Mouse (Mus musculus) kidney, embryonic 15.5 days (tissue): ENCODE data around the gene Vamp9. TPM values are rescaled to one million over a fixed set of nuclear protein-coding genes. Genes with fewer than 3 reads are reported as not detected.

ENCODE experiments used
- ATAC-seq: fragments of 200-750 bp; cut with Nextera tagmentation; replicated peaks from 2 replicates; pipeline ENCODE4 v1.8.0; 2017; ENCODE audit warnings: moderate TSS enrichment; ENCODE audit not compliant: low FRiP score
- H3K27ac ChIP-seq: fragments of 300-500 bp; sonication (generic); 2 replicates; pipeline ENCODE4 v1.5.1; 2015; ENCODE audit warnings: mild to moderate bottlenecking, inconsistent platforms
- H3K27me3 ChIP-seq: fragments of 300-500 bp; sonication (generic); 2 replicates; pipeline ENCODE4 v1.6.1; 2015; ENCODE audit warnings: inconsistent platforms
- H3K36me3 ChIP-seq: fragments of 300-500 bp; sonication (generic); 2 replicates; pipeline ENCODE4 v1.6.1; 2015; ENCODE audit warnings: inconsistent platforms
- H3K4me1 ChIP-seq: fragments of 300-500 bp; sonication (generic); 2 replicates; pipeline ENCODE4 v1.6.1; 2015; ENCODE audit warnings: inconsistent platforms
- H3K4me2 ChIP-seq: fragments of 300-500 bp; sonication (generic); 2 replicates; pipeline ENCODE4 v1.6.1; 2015; ENCODE audit warnings: moderate library complexity, mild to moderate bottlenecking, inconsistent platforms
- H3K4me3 ChIP-seq: fragments of 300-500 bp; sonication (generic); replicated peaks from 2 replicates; pipeline ENCODE4 v1.5.1; 2015; ENCODE audit warnings: mild to moderate bottlenecking, inconsistent platforms
- H3K9ac ChIP-seq: fragments of 300-500 bp; sonication (generic); 2 replicates; pipeline ENCODE4 v1.6.1; 2015; ENCODE audit warnings: mild to moderate bottlenecking, inconsistent platforms
- H3K9me3 ChIP-seq: fragments of 300-500 bp; sonication (generic); replicated peaks from 2 replicates; pipeline ENCODE4 v1.6.1; 2016; ENCODE audit warnings: inconsistent platforms
- WGBS: fragments of 180-500 bp; shearing (Covaris S2); methylation state at CpG from one replicate; pipeline ENCODE4 v1.1.7; 2015; ENCODE audit warnings: mixed read lengths; 5-methylcytosine and 5-hydroxymethylcytosine counted together
- polyA plus RNA-seq: library from polyadenylated mRNA; unstranded; fragments of >200 nt; fragmentation: Nextera tagmentation; extraction: Ambion mirVana; gene quantifications from 2 replicates; pipeline ENCODE4 v1.2.1, GENCODE M21; 2015

Gene Vamp9
- polyA plus RNA-seq, 1 experiment from 2014 or later: not detected

GRCm38 (mm10) chr5:99953883-99954282, 47.8 kb downstream of the Vamp9 start:
- H3K27ac ChIP-seq: no peak overlapping the region
- peaks cover 26% of the 10 kb centered on the region for H3K36me3 ChIP-seq
- H3K4me3 ChIP-seq: no peak overlapping the region
- H3K4me1 ChIP-seq: no peaks in the 10 kb centered on the region
- no peak overlapping the region for H3K9ac ChIP-seq
- H3K9me3 ChIP-seq: no peaks in the 10 kb centered on the region
- no peak overlapping the region for H3K4me2 ChIP-seq
- ATAC-seq: no peak
- no peaks in the 10 kb centered on the region for H3K27me3 ChIP-seq
- 65% methylated on average over 1 of the region's 1 CpGs for WGBS

DNA sequence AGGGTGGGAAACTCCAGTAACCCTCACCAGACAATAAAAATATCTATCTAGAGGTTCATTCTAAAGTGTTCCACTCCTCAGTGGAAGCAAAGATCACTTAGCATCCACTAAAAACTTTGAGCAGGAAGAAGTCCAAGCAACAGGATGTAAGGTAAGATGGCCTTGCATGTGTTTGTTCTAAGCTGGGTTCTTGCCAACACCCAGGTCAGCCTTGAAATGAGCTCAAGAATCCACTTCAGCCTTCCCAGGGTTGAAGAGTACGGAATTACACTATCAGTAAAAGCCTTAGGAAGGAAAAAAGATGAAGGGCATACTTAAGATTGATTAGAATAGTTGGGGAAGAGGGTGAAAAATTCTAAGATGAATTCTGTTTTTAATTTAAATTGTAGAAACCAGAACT, 52.6 kb downstream of the Vamp9 start:
- Histone ChIP-seq H3K4me1 (no peaks in the 10 kb centered on the region), H3K9ac (no peak overlapping the region), H3K36me3 (peaks cover 55% of the 10 kb centered on the region), H3K27ac (no peak overlapping the region), H3K4me3 (no peak overlapping the region), H3K4me2 (no peak overlapping the region), H3K27me3 (no peaks in the 10 kb centered on the region), H3K9me3 (no peaks in the 10 kb centered on the region)
- WGBS: 90% methylated on average over 1 of the region's 1 CpGs
- no peak for ATAC-seq

DNA sequence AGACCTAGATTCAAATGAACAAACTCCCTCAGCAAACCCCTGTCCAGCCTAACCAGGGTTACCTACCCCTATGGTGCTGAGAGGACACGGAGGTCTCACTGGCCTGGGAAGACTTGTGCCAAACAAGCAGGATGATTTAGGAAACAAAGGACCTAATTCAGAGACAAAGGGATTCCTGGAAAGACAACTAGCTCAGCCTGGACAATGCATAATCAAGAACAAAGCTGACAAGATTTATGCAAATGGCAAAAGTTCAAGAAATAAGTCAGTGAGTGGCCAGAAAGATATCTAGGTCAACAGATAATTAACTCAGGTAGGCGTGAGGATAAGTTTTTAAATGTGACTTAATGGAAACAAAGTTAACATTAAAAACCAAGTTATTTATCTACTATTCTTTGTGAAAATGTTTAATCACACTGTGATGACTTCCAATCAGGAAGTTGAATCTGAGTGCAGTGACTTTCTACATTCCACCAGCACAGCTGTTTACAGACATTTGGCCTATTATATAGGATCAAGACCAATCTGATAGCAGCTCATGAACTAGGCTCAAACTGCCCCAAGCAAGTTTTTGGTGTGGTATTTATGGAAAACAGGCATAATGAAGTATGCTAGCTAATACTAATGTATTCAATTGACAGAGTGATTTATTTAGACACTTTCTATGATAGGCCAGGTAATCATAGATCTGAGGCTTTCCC, 53.3 kb downstream of the Vamp9 start:
- Histone ChIP-seq H3K4me2 (no peak overlapping the region), H3K9ac (no peak overlapping the region), H3K4me3 (no peak overlapping the region), H3K9me3 (no peaks in the 10 kb centered on the region), H3K36me3 (peaks cover 61% of the 10 kb centered on the region), H3K27me3 (no peaks in the 10 kb centered on the region), H3K4me1 (no peaks in the 10 kb centered on the region), H3K27ac (no peak overlapping the region)
- 80% methylated on average over 2 of the region's 2 CpGs for WGBS
- ATAC-seq: no peak

DNA sequence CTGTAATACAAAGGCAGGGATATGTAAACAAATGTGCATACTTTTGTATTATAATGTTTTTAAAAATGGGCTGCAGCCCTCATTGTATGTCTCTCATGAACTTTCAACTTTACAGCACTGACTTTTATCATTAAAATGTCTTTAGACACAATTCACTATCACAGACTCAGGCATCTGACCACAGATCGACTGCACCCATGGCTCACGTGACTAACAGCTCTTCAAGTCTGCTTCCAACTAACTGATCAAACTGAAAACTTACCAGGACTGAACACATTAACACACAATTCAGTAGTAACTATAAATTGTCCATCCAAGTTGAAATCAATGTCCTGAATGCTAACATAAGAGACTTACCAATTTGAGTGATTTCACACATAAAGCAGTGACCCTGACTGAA, 53.9 kb downstream of the Vamp9 start:
- Histone ChIP-seq H3K4me1 (no peaks in the 10 kb centered on the region), H3K27me3 (no peaks in the 10 kb centered on the region), H3K36me3 (peaks cover 60% of the 10 kb centered on the region), H3K9me3 (no peaks in the 10 kb centered on the region), H3K9ac (no peak overlapping the region), H3K27ac (no peak overlapping the region), H3K4me2 (no peak overlapping the region), H3K4me3 (no peak overlapping the region)
- ATAC-seq: no peak
- 82% methylated on average over 2 of the region's 2 CpGs for WGBS

DNA sequence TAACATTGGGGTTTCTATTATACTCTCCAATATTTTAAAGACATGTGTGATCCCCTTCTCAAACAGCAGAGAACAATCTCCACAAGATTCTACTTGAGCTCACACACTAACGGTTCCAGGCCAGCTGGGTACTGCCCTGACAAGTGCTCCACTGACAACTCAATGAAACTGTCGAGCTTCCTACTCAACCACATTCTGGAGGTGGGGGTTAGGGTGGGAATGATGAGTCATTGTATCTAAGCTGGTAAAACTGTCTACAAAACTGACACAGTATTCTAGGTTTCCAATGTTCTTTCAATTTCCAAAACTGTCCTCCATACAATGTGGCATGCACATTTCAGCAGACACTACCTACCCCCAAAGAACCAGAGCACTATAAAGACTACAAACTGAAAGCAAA, 67.9 kb downstream of the Vamp9 start:
- 14% methylated on average over 2 of the region's 2 CpGs for WGBS
- Histone ChIP-seq H3K9me3 (no peaks in the 10 kb centered on the region), H3K4me3 (no peak overlapping the region; the same call in 1 of the 2 replicates), H3K36me3 (peaks cover 26% of the 10 kb centered on the region), H3K9ac (no peak overlapping the region), H3K4me2 (peak overlapping the region; percentile 68), H3K4me1 (peaks cover 29% of the 10 kb centered on the region), H3K27ac (no peak overlapping the region), H3K27me3 (no peaks in the 10 kb centered on the region)
- no peak for ATAC-seq

DNA sequence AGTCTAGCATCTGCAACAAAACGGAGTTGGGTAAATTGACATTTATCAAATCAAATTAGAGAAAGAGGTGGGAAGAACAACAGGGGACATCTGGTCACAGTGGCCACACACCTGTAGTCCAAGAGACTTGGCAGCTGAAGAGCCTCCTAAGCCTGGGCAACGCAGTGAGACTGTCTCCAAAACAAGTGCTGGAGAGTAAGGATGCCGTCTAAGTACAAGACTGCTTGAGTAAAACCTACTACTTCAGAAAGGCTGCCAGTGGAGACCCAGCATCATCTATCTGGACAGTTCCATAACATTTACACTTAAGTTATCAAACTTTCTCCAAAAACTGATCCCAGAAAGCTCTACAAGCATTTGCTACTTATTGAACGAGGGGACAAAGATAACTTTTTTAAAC, 69.0 kb downstream of the Vamp9 start:
- no peaks in the 10 kb centered on the region for H3K9me3 ChIP-seq

DNA sequence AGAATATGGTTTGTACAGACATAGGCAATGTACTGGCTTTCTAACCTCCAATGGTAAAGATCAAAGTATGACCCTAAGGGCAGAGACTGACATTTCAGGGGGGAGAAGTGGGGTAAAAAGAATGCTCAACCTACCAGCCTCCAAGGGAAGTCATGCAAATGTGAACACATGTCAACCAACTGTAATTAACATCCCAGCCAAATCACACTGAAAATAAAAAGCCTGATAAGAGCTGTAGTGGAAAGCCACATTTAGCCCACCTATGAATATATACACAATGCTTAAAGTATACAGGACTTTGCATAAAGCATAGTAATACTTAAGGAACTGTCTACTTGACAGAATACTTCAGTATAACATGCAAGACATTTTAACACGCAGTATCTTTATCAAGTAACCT, 69.7 kb downstream of the Vamp9 start:
- H3K27ac ChIP-seq: no peak overlapping the region
- H3K9ac ChIP-seq: no peak overlapping the region
- peak overlapping the region; percentile 68 for H3K4me2 ChIP-seq
- H3K27me3 ChIP-seq: no peaks in the 10 kb centered on the region
- no peaks in the 10 kb centered on the region for H3K9me3 ChIP-seq
- peak overlapping the region; percentile 94 for H3K4me3 ChIP-seq
- H3K36me3 ChIP-seq: peaks cover 14% of the 10 kb centered on the region
- peaks cover 37% of the 10 kb centered on the region for H3K4me1 ChIP-seq
- ATAC-seq: no peak
- WGBS: 63% methylated on average over 1 of the region's 1 CpGs

More for the DNA sequence above, 69.0 kb downstream of the Vamp9 start:
- Histone ChIP-seq H3K4me3 (peak overlapping the region; percentile 24), H3K4me1 (peaks cover 34% of the 10 kb centered on the region), H3K27me3 (no peaks in the 10 kb centered on the region), H3K9ac (no peak overlapping the region), H3K36me3 (peaks cover 20% of the 10 kb centered on the region), H3K4me2 (peak overlapping the region; percentile 68), H3K27ac (0 out of 2 replicates have a peak overlapping the region, but pooled peaks have one; percentile 32)
- WGBS: 52% methylated on average over 4 of the region's 4 CpGs
- ATAC-seq: no peak

DNA sequence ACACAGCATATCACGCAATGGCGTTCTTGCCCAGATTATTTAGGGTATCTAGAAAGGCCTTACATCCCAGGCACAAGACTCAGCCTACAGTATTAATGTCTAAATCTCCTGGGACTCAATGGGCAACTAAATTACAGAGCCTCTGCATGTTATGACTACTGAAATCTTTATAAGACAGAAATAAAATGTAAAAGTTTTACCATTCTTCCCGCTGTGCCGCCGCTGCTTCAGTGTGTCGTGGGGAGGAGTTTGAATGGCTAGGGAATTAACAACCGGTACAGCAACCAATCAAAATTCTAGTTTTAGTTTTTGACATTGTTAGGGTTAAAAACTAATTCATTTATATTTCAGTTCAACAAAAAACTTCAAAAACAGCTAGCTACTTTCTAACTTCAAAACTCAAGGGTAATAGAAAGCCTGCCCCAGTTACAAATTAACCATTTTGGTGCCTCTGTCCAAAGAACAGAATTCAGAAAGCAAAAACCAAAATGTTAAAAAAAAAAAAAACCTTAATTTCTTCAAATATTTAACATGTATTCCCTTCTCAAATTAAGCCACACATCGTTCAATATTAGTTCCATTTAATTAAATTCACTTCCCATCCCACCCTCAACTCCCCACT, 70.4 kb downstream of the Vamp9 start:
- H3K4me3 ChIP-seq: peak overlapping the region; percentile 94
- peak overlapping the region; percentile 97 for H3K9ac ChIP-seq
- peaks cover 37% of the 10 kb centered on the region for H3K4me1 ChIP-seq
- peak overlapping the region; percentile 68 for H3K4me2 ChIP-seq
- ATAC-seq: no peak
- H3K27ac ChIP-seq: no peak overlapping the region
- no peaks in the 10 kb centered on the region for H3K27me3 ChIP-seq
- WGBS: 6% methylated on average over 8 of the region's 8 CpGs
- no peaks in the 10 kb centered on the region for H3K9me3 ChIP-seq
- peaks cover 12% of the 10 kb centered on the region for H3K36me3 ChIP-seq

DNA sequence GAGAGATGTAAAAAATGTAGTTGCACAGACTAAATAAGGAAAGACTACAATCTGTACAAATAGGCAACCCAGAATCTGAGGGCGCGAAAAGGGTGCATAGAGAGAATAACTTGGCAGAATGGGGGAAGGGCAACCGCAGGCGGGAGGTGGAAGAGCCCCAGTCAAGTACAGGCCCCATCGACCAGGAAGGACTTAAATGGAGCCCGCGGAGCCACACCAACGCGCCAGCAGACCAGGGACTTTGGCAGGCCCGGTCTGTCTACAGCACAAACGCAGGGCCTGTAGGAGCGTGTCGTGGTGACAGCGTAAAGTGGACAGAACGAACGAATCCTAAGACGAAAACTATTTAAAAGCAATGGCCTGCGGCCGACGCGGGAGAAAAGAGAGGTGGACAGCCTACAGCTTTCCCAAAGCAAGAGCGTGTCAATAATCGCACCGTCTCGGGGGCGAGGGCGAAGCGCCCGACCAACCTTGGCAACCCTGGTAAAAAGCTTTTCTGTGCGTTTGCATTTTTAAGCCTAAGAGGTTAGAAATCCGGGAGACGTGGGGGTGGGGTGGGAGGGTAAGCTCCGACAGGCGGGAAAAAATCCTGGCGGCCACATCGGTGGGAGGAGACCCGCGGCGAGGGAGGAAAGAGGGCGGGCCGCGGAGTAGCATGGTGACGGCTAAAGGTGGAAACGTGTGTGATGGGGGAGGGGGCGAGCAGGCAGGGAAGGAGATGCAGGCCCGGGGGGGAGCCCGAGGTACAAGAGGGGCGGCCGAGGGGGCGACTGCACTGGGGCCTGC, 71.7 kb downstream of the Vamp9 start:
- Histone ChIP-seq H3K4me3 (peak overlapping the region; percentile 94), H3K9me3 (no peaks in the 10 kb centered on the region), H3K36me3 (peaks cover 7% of the 10 kb centered on the region), H3K4me1 (peaks cover 35% of the 10 kb centered on the region), H3K9ac (peak overlapping the region; percentile 97), H3K4me2 (peak overlapping the region; percentile 68), H3K27me3 (no peaks in the 10 kb centered on the region), H3K27ac (peak overlapping the region; percentile 100)
- ATAC-seq: peak; percentile 66
- WGBS: under 1% methylated on average over 50 of the region's 50 CpGs

GRCm38 (mm10) chr5:99978699-99979442, 72.8 kb downstream of the Vamp9 start, which contains the start of the genes Hnrnpd and 4930524J08Rik:
Hnrnpd (minus strand) TSS chr5:99978938.
4930524J08Rik (plus strand) TSS chr5:99979061.
- Histone ChIP-seq H3K36me3 (peaks cover 3% of the 10 kb centered on the region), H3K27ac (peak within 1 kb of the TSS; percentile 100), H3K27me3 (no peaks in the 10 kb centered on the region), H3K9me3 (no peaks in the 10 kb centered on the region), H3K4me3 (peak within 1 kb of the TSS; percentile 94), H3K4me2 (peak within 1 kb of the TSS; percentile 68), H3K4me1 (peaks cover 26% of the 10 kb centered on the region), H3K9ac (peak within 1 kb of the TSS; percentile 97)
- WGBS: under 1% methylated on average over 89 of the region's 97 CpGs
- peak; percentile 98 for ATAC-seq

- Histone ChIP-seq H3K9me3 (no peaks in the 10 kb centered on the region), H3K9ac (no peak overlapping the region), H3K27ac (no peak overlapping the region), H3K27me3 (no peaks in the 10 kb centered on the region), H3K36me3 (no peaks in the 10 kb centered on the region; the same call in 1 of the 2 replicates), H3K4me1 (peaks cover 8% of the 10 kb centered on the region; the same call in 1 of the 2 replicates), H3K4me2 (no peak overlapping the region), H3K4me3 (no peak overlapping the region)
- WGBS: 88% methylated on average over 9 of the region's 9 CpGs
- ATAC-seq: no peak
These were observed 77.5 kb downstream of the Vamp9 start for GRCm38 (mm10) chr5:99983452-99984061.
